Mouse (Mus musculus) embryo, embryonic 10 days (tissue): Measurements from ENCODE around the gene Gm11639.

ENCODE experiments used
- DNase-seq: peaks from one replicate; pipeline ENCODE4 v3.0.0-alpha.2; 2015; ENCODE audit warnings: low spot score

Gm11639 gene

GRCm38 (mm10) chr11:104704097-104704496 is 18.6 kb downstream of the Gm11639 start:
- no peak for DNase-seq

GRCm38 (mm10) chr11:104707084-104707483 is 21.6 kb downstream of the Gm11639 start:
- DNase-seq: peak; percentile 14

GRCm38 (mm10) chr11:104744995-104745568 is 59.6 kb downstream of the Gm11639 start:
- no peak for DNase-seq

GRCm38 (mm10) chr11:104765762-104766161 is 80.3 kb downstream of the Gm11639 start:
- DNase-seq: no peak

GRCm38 (mm10) chr11:104767068-104767467 is 81.6 kb downstream of the Gm11639 start:
- DNase-seq: no peak

GRCm38 (mm10) chr11:104768072-104768471 is 82.6 kb downstream of the Gm11639 start:
- DNase-seq: peak; percentile 59

- DNase-seq: no peak
Measured at GRCm38 (mm10) chr11:104778796-104779195, 93.3 kb downstream of the Gm11639 start.

- DNase-seq: no peak
Measured at GRCm38 (mm10) chr11:104944723-104945122, 259.2 kb downstream of the Gm11639 start.

GRCm38 (mm10) chr11:104952349-104952748 is 266.8 kb downstream of the Gm11639 start:
- no peak for DNase-seq

GRCm38 (mm10) chr11:104967862-104968261 is 282.4 kb downstream of the Gm11639 start:
- DNase-seq: no peak

GRCm38 (mm10) chr11:104968388-104968787 is 282.9 kb downstream of the Gm11639 start:
- no peak for DNase-seq

GRCm38 (mm10) chr11:104971322-104971721 is 285.8 kb downstream of the Gm11639 start:
- DNase-seq: no peak

GRCm38 (mm10) chr11:104972480-104972879 is 287.0 kb downstream of the Gm11639 start:
- no peak for DNase-seq

GRCm38 (mm10) chr11:104977976-104978375 is 292.5 kb downstream of the Gm11639 start:
- no peak for DNase-seq

- no peak for DNase-seq
Measured at GRCm38 (mm10) chr11:104981342-104982055, 296.0 kb downstream of the Gm11639 start.

- DNase-seq: no peak
Measured at GRCm38 (mm10) chr11:105009232-105009631, 323.7 kb downstream of the Gm11639 start.

- DNase-seq: peak; percentile 34
Measured at GRCm38 (mm10) chr11:105021071-105021470, 335.6 kb downstream of the Gm11639 start.

- DNase-seq: peak; percentile 12
Measured at GRCm38 (mm10) chr11:105028744-105029348, 343.3 kb downstream of the Gm11639 start.

- DNase-seq: no peak
Measured at GRCm38 (mm10) chr11:105029525-105029924, 344.0 kb downstream of the Gm11639 start.

GRCm38 (mm10) chr11:105030229-105030628 is 344.7 kb downstream of the Gm11639 start:
- no peak for DNase-seq

GRCm38 (mm10) chr11:105031103-105031502 is 345.6 kb downstream of the Gm11639 start:
- DNase-seq: no peak

- DNase-seq: no peak
Measured at GRCm38 (mm10) chr11:105035081-105035480, 349.6 kb downstream of the Gm11639 start.

GRCm38 (mm10) chr11:105063292-105063691 is 377.8 kb downstream of the Gm11639 start, which contains the start of gene Efcab3:
Gene Efcab3 (plus strand): TSS chr11:105063592.
- DNase-seq: no peak
